Mouse (Mus musculus) hindbrain, postnatal 0 days (tissue): ENCODE results near the gene Hvcn1. TPM values are rescaled to one million over a fixed set of nuclear protein-coding genes. Genes with fewer than 3 reads are reported as not detected.
"Not testable (repeated sequence)": the region's sequence is repeated elsewhere in the genome, so short reads cannot be mapped to it uniquely, and the experiment has no call there.

Experiments used
- ATAC-seq: fragments of 200-750 bp; cut with Nextera tagmentation; 2 replicates; pipeline ENCODE4 v1.8.0; 2017; ENCODE audit warnings: mild to moderate bottlenecking, moderate TSS enrichment, moderate library complexity
- DNase-seq: peaks from one replicate; pipeline ENCODE4 v3.0.0-alpha.2; 2015; ENCODE audit warnings: low spot score
- H3K27ac ChIP-seq: fragments of 300-500 bp; sonication (generic); 2 replicates; pipeline ENCODE4 v1.5.1; 2014; ENCODE audit warnings: mild to moderate bottlenecking
- H3K27me3 ChIP-seq: fragments of 300-500 bp; sonication (generic); 2 replicates; pipeline ENCODE4 v1.6.1; 2014; ENCODE audit warnings: low read length, mixed read lengths; ENCODE audit not compliant: insufficient read depth
- H3K36me3 ChIP-seq: fragments of 300-500 bp; sonication (generic); 2 replicates; pipeline ENCODE4 v1.6.1; 2014; ENCODE audit warnings: low read length, mixed read lengths; ENCODE audit not compliant: insufficient read depth
- H3K4me1 ChIP-seq: fragments of 300-500 bp; sonication (generic); 2 replicates; pipeline ENCODE4 v1.6.1; 2014; ENCODE audit warnings: antibody characterized with exemption, low read length, mixed read lengths; ENCODE audit not compliant: insufficient read depth
- H3K4me2 ChIP-seq: fragments of 300-500 bp; sonication (generic); 2 replicates; pipeline ENCODE4 v1.6.1; 2014; ENCODE audit warnings: low read depth, mild to moderate bottlenecking, low read length, moderate library complexity, mixed read lengths
- H3K4me3 ChIP-seq: fragments of 300-500 bp; sonication (generic); 2 replicates; pipeline ENCODE4 v1.5.1; 2014; ENCODE audit warnings: low read length
- H3K9ac ChIP-seq: fragments of 300-500 bp; sonication (generic); replicated peaks from 2 replicates; pipeline ENCODE4 v1.6.1; 2014; ENCODE audit warnings: mild to moderate bottlenecking, low read length, moderate library complexity, mixed read lengths
- H3K9me3 ChIP-seq: fragments of 300-500 bp; sonication (generic); 2 replicates; pipeline ENCODE4 v1.6.1; 2016; ENCODE audit warnings: low read length, mixed read lengths
- CTCF ChIP-seq: IDR thresholded peaks from 2 replicates; pipeline ENCODE4 v1.5.1; 2016; ENCODE audit warnings: antibody characterized with exemption, control low read depth, low read depth
- WGBS: fragments of 180-500 bp; shearing (Covaris S2); extraction: QIAGEN DNeasy Blood & Tissue Kit; methylation state at CpG from one replicate; pipeline ENCODE4 v1.1.7; 2014; 5-methylcytosine and 5-hydroxymethylcytosine counted together
- polyA plus RNA-seq: library from polyadenylated mRNA; unstranded; fragments of >200 nt; fragmentation: Nextera tagmentation; extraction: Ambion mirVana; gene quantifications from 2 replicates; pipeline ENCODE4 v1.2.1, GENCODE M21; 2015
- total RNA-seq: library from RNA; depleted of rRNA; stranded (reverse); fragments of >200 nt; gene quantifications from 2 replicates; pipeline ENCODE4 v1.2.3, GENCODE M21; 2014

Gene Hvcn1
- total and polyA plus RNA-seq, 2 experiments from 2014 or later, result 0.94 to 1.7 TPM

DNA sequence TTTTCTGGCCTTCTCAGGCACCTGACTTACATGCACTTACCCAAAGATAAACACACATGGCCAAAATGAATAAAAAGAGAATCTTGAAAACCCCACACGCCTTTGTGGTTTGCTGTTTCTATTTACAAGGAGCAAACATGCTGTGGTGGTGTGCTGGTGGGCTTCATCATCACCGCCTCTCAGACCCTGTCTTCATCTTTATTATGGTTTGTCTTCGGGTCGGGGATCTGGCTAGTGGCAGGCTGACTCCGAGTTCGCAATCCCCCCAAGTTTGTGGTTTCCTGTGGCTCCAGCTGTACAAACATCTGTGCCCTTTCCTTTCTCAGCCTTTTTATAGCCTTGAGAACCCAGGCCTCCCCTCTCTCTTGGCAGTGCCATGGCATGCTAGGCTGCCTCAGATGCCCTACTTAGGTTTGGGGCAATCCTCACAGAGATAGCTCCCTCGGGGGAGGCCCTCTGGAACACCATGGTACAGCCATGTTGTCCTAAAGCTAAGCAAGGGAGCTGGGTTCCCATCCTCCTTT lies 22.3 kb upstream of the Hvcn1 start:
- no peaks in the 10 kb centered on the region for H3K4me1 ChIP-seq
- no peak overlapping the region for H3K4me3 ChIP-seq
- no peak for ATAC-seq
- no peak for TF ChIP-seq CTCF
- no peak for DNase-seq
- H3K9me3 ChIP-seq, result no peaks in the 10 kb centered on the region
- H3K4me2 ChIP-seq, result no peak overlapping the region
- no peak overlapping the region for H3K27ac ChIP-seq
- H3K9ac ChIP-seq, result no peak overlapping the region
- H3K36me3 ChIP-seq, result no peaks in the 10 kb centered on the region
- 89% methylated on average over 7 of the region's 7 CpGs for WGBS
- H3K27me3 ChIP-seq, result no peaks in the 10 kb centered on the region

DNA sequence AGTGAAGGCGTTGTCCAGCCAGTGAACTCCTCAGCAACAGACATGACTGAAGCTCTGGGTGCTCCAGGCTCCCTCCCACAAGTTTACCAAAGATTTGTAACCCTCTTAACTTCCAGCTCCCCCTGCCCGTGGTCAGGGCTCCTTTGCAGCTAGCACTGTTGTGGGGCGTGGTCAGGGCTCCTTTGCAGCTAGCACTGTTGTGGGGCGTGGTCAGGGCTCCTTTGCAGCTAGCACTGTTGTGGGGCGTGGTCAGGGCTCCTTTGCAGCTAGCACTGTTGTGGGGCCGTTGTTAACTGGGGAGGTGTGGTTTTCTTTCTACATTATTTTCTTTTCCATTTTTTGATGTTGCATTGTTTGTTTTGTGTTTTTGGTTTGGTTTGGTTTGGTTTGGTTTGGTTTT lies 21.7 kb upstream of the Hvcn1 start:
- not testable (repeated sequence) for H3K4me3 ChIP-seq, ATAC-seq, H3K4me1 ChIP-seq, DNase-seq, H3K27ac ChIP-seq, H3K9ac ChIP-seq, H3K27me3 ChIP-seq, H3K9me3 ChIP-seq, H3K36me3 ChIP-seq, H3K4me2 ChIP-seq
- 94% methylated on average over 6 of the region's 6 CpGs for WGBS

DNA sequence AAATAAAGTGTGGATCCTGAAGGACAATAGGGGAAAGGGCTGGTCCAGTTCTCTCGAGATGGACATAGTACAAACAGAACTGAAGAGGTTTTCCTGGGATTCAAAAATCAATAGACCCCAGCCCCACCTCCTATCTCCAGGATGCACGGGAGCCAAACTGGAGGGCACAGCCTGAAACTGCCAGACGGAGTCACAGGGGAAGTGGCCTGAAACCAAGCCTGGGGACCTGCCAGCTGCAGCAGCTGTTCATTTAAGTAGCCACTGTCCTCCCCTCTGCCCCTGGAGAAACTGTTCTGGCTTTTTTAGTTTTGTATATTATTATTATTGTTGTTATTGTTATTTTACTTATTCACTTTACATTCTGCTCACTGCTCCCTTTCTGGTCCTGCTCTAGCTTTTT lies 17.5 kb upstream of the Hvcn1 start:
- Histone ChIP-seq H3K9ac (no peak overlapping the region), H3K27ac (no peak overlapping the region), H3K4me1 (no peaks in the 10 kb centered on the region), H3K4me2 (no peak overlapping the region), H3K4me3 (no peak overlapping the region), H3K36me3 (no peaks in the 10 kb centered on the region), H3K27me3 (no peaks in the 10 kb centered on the region), H3K9me3 (no peaks in the 10 kb centered on the region)
- ATAC-seq, result no peak
- no peak for DNase-seq
- TF ChIP-seq CTCF, result no peak
- WGBS, result 44% methylated on average over 3 of the region's 3 CpGs

DNA sequence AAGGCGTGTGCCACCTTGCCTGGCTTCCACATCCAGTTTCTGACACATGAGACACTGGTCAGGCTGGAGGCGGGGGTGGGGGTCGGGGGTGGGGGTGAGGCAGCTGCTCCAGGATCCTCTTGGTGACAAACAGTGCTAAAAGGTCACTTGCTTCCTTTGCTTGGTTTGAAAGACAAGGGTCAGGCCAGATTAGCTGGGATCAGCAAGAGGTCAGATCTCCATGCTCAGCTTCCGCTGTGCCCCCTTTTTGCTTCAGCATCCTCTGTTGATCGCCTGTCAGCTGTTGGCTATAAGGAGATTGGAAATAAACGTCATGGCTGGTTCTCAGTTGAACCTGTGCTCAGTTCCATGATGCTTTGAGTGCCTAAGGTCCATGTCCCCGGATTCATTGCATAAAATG lies 16.1 kb upstream of the Hvcn1 start:
- Histone ChIP-seq H3K27ac (no peak overlapping the region), H3K9ac (no peak overlapping the region), H3K4me3 (no peak overlapping the region), H3K36me3 (no peaks in the 10 kb centered on the region), H3K27me3 (no peaks in the 10 kb centered on the region), H3K4me2 (no peak overlapping the region), H3K9me3 (no peaks in the 10 kb centered on the region), H3K4me1 (no peaks in the 10 kb centered on the region)
- TF ChIP-seq CTCF, result no peak
- no peak for ATAC-seq
- DNase-seq, result no peak
- 46% methylated on average over 7 of the region's 7 CpGs for WGBS

DNA sequence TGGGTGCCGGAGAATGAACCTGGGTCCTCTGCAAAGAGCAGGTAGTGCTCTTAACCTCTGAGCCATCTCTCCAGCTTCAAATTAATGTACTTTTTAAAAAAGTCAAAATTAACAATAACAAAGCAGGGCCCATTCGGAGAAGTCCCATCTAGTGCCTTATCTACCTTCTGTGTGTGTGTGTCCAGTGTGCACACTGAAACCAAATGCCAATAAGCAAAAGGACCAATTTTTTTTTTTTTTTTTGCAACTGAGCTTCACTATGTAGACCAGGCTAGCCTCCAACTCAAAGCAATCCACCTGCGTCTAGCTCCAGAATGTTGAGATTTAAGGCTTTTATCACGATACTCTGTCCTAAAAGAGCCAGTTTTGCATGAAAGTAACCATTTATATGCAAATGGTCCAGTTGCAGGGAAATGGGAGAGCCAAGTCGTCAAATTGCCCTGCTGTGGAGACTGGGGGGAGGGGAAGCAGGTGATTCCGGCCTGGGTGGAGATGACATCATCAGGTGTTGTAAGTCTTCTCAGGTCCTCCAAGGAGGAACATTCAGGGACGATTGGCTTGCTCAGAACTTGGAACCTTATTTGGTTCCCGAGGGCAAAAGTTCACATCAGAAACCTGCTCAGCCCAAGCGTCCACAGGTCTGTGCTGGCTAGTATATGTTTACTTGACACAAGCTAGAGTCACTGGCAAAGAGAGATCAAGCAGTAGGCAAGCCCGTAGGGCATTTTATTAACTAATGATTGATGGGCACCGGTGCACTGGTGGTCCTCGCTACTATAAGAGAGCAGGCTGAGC lies 15.1 kb upstream of the Hvcn1 start:
- Histone ChIP-seq H3K9me3 (no peaks in the 10 kb centered on the region), H3K4me1 (no peaks in the 10 kb centered on the region), H3K9ac (no peak overlapping the region), H3K27me3 (no peaks in the 10 kb centered on the region), H3K27ac (no peak overlapping the region), H3K36me3 (no peaks in the 10 kb centered on the region), H3K4me2 (no peak overlapping the region), H3K4me3 (no peak overlapping the region)
- TF ChIP-seq CTCF, result no peak
- ATAC-seq (no peak), DNase-seq (no peak)
- 72% methylated on average over 12 of the region's 12 CpGs for WGBS

DNA sequence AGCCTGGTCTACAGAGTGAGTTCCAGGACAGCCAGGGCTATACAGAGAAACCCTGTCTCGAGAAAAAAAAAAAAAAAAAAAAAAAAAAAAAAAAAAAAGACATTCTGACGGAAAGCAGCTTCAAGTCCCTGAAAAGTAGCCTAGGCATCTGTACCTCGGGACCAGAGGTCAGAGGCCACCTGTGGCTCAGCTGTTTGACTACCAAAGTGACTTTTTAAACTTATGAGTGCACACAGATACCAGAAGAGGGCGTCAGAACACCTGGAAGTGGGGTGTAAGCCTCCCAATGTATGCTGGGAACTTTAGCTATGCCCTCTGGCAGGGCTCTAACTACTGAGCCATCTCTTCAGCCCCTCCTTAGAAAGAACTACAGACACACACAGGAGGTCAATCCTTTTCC lies 14.3 kb upstream of the Hvcn1 start:
- no peaks in the 10 kb centered on the region for H3K9me3 ChIP-seq
- no peaks in the 10 kb centered on the region for H3K27me3 ChIP-seq
- DNase-seq (no peak), ATAC-seq (no peak)
- H3K27ac ChIP-seq, result no peak overlapping the region
- no peak overlapping the region for H3K4me3 ChIP-seq
- no peak overlapping the region for H3K9ac ChIP-seq
- H3K4me1 ChIP-seq, result no peaks in the 10 kb centered on the region
- H3K36me3 ChIP-seq, result no peaks in the 10 kb centered on the region
- WGBS, result 44% methylated on average over 3 of the region's 4 CpGs
- H3K4me2 ChIP-seq, result no peak overlapping the region
- TF ChIP-seq CTCF, result no peak

DNA sequence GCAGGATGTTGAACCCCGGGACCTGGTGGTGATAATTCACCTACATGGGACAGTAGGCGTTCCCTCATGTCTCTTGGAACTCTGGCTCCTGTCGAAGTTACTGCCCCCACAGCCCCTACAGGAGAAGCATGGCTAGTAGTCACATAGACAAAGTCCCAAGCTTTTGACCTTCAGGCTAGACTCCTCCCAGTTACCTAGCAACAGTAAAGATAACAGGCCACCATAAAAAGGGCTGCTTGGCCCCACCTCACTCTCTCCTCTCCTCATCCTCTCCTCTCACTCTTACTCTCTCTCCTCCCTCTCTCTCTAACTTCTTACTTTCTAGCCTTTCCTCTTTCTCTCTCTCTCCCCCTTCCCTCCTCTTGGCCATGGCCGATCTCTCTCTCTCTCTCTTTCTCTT lies 5.7 kb upstream of the Hvcn1 start:
- Histone ChIP-seq H3K4me1 (no peaks in the 10 kb centered on the region), H3K4me3 (no peak overlapping the region), H3K9me3 (no peaks in the 10 kb centered on the region), H3K9ac (no peak overlapping the region), H3K4me2 (no peak overlapping the region), H3K36me3 (no peaks in the 10 kb centered on the region), H3K27me3 (no peaks in the 10 kb centered on the region), H3K27ac (no peak overlapping the region)
- no peak for DNase-seq
- no peak for ATAC-seq
- no peak for TF ChIP-seq CTCF
- 95% methylated on average over 4 of the region's 4 CpGs for WGBS
